Mouse (Mus musculus) cortical plate, adult 2 months (tissue): ENCODE results near the gene Sec24d. TPM values are rescaled to one million over a fixed set of nuclear protein-coding genes. Genes with fewer than 3 reads are reported as not detected.

ENCODE experiments used
- H3K27ac ChIP-seq: fragments of 200-500 bp; 2 replicates; pipeline ENCODE4 v1.5.1; 2012; ENCODE audit warnings: low read length, control low read depth, inconsistent platforms; ENCODE audit not compliant: insufficient read depth
- H3K4me1 ChIP-seq: fragments of 200-500 bp; 2 replicates; pipeline ENCODE4 v1.6.1; 2011; ENCODE audit warnings: low read length; ENCODE audit not compliant: control insufficient read depth, insufficient read depth
- H3K4me3 ChIP-seq: fragments of 200-500 bp; 2 replicates; pipeline ENCODE4 v1.5.1; 2011; ENCODE audit warnings: mild to moderate bottlenecking, low read length, control low read depth; ENCODE audit not compliant: insufficient read depth
- CTCF ChIP-seq: fragments of 200-500 bp; IDR thresholded peaks from 2 replicates; pipeline ENCODE4 v1.5.1; 2011; ENCODE audit warnings: mild to moderate bottlenecking, control low read depth, low read length; ENCODE audit not compliant: insufficient read depth; ENCODE audit errors: extremely low read depth
- POLR2A ChIP-seq: fragments of 200-500 bp; IDR thresholded peaks from 2 replicates; pipeline ENCODE4 v1.6.1; 2011; ENCODE audit warnings: mild to moderate bottlenecking, low read length, control low read depth; ENCODE audit not compliant: insufficient read depth; ENCODE audit errors: extremely low read depth
- polyA plus RNA-seq: library from polyadenylated mRNA; depleted of rRNA; stranded (reverse); fragments of >200 nt; gene quantifications from 2 replicates; pipeline ENCODE4 v1.2.3, GENCODE M21; 2012

The Sec24d gene
- polyA plus RNA-seq, 1 experiment: 8.4 TPM

DNA sequence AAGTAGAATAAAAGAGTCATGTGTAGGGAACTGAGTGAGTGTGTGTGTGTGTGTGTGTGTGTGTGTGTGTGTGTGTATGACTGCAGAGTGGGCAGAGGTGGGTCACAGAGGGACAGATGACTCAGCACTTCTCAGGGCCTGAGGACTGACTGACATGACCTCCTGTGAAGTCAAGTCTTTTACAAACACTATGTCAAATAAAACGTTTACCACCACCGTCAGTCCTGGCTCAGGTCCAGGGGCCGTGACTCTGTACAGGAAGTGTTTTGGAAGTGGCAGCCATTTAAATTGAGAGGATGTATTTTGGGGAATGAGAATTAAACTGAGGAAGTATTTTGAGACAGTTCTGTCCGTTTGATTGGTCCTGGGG is 65.8 kb downstream of the Sec24d start:
- Histone ChIP-seq H3K27ac (no peak overlapping the region), H3K4me1 (no peaks in the 10 kb centered on the region), H3K4me3 (no peak overlapping the region)
- TF ChIP-seq POLR2A: no peak

DNA sequence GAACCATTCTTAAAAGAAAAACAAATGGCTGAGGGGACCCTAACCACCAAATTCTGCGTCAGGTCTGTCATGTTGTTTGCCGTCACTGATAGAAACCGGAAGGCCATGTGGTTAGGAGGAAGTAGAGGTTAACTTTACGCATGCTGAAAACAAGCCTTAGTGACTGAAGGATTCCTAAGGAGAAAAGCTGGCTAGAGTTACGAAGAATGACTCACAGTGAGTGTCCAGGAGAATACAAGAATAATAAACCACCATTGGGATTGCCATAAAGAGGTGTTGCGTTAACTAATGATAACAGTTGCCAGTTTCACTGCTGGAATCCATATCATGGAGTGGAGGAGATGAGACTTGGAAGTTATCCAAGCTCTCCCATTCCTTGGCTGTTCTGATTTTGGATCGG is 67.7 kb downstream of the Sec24d start:
- H3K4me1 ChIP-seq: no peaks in the 10 kb centered on the region
- TF ChIP-seq POLR2A: no peak
- TF ChIP-seq CTCF: no peak
- no peak overlapping the region for H3K4me3 ChIP-seq
- no peak overlapping the region for H3K27ac ChIP-seq

DNA sequence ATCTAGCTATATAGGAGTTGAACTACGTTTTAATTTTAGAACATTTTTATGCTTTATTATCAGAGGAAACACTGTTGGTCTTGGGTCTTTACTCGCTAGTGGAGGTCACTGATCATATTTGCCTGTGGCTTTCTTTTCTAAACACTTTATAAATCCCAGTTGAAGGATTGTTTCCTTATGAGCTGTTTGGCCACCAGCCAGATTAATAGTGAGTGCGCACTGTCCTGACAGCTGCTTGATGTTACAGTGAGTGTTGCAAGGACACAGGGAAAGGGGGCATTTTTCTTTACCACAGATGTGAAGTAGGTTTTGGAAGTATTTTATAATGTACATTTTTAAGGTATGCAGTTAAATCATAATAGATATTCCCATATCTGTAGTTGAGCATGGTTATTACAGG is 68.2 kb downstream of the Sec24d start:
- TF ChIP-seq POLR2A (no peak), CTCF (no peak)
- no peak overlapping the region for H3K27ac ChIP-seq
- no peak overlapping the region for H3K4me3 ChIP-seq
- H3K4me1 ChIP-seq: no peaks in the 10 kb centered on the region

DNA sequence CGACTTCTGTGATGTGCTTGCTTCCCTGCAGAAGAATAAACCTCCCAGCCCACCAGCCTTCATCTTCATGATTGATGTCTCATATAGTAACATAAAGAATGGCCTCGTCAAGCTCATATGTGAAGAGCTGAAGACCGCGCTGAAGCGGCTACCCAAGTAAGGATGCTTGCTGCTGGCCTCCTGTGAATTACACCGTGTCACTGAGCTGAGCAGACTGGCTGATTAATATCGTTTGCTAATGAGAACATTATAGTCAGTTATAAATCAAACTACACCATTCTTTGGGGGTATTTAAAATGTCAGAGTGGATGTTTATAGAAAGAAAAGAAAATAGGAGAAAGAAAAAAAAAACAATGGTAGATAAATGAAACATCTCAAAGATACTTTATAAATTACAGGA is 69.2 kb downstream of the Sec24d start:
- TF ChIP-seq POLR2A (no peak), CTCF (no peak)
- H3K4me1 ChIP-seq: no peaks in the 10 kb centered on the region
- no peak overlapping the region for H3K27ac ChIP-seq
- no peak overlapping the region for H3K4me3 ChIP-seq

DNA sequence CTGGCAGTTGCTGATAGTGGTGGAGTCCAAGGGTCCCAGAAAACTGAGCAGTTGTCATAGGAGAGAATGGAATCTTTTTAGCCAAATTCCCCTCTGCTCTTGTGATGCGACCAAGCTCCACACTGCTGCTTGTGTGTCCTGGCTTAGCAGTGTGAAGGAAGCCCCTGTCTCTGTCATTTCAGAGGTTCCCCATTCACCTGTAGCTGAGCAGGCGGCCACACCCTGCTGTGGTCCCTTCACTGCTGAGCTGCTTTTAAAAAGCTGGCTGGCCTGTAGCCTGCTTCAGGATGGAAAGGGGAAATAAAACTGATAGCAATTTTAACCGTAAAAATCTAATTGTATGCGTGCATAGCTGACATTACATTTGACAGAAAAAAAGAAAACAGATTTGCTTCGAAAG is 69.7 kb downstream of the Sec24d start:
- no peak overlapping the region for H3K4me3 ChIP-seq
- H3K27ac ChIP-seq: no peak overlapping the region
- TF ChIP-seq CTCF: no peak
- no peaks in the 10 kb centered on the region for H3K4me1 ChIP-seq

DNA sequence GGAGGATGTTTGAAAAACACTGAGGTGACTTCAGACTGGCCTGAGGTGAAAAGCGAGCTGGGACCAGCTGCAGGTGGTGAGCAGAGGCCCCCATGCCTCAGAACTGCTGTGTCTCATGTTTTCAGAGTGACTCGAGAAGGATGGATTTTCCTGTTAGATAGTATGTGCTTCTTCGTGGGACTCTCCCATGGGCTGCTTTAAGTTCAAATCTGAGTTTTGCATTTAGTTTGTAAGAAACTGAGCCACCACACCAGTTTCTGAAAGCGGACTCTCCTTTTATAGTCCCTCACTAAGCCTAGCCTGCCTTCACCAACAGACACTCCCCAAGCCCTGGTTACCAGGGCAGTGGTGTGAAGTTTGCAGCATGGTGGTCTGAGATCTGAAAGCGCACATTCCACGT is 70.6 kb downstream of the Sec24d start:
- no peaks in the 10 kb centered on the region for H3K4me1 ChIP-seq
- TF ChIP-seq POLR2A (no peak), CTCF (no peak)
- no peak overlapping the region for H3K27ac ChIP-seq
- no peak overlapping the region for H3K4me3 ChIP-seq

DNA sequence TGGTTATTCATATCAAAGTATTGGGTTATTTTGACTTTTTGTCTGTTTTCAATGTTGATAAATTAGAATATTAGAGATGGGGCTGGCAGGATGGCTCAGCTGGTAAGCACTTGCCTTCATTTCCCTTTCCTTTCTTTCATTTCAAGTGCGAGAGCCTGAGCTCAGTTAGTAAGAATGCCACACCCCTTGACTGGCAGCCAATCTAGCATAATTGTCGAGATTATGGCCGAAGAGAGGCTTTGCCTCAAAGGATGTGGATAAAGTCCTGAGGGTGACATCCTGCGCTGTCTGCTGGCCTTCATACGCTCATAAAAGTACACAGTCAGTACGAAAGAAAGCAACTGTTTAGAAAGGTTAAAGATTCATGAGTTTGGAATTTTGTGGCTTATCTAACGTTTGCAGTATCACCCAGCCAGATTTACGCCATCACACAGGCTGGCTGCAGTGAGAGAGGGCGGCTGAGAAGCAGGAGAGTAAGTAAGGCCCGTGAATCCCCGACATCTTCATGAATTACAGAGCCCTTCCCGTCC is 71.5 kb downstream of the Sec24d start:
- Histone ChIP-seq H3K4me1 (no peaks in the 10 kb centered on the region), H3K27ac (no peak overlapping the region), H3K4me3 (no peak overlapping the region)
- TF ChIP-seq POLR2A (no peak), CTCF (no peak)

DNA sequence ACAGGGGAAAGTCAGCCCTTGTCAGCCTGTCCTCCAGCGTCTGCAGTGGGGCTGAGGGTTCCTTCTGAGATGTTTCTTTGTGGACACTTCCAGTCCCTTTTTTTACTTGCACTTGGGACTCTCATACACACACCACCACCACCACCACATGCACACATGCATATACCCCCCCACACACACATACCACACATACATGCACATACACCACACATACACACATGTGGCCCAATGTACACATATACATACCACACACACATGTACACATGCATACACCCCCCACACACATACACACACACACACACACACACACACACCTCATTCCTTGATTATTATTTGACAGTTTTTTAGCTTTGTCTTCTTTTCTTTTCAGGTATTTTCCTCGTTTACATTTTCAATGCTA is 73.8 kb downstream of the Sec24d start:
- H3K4me3 ChIP-seq: no peak overlapping the region
- H3K4me1 ChIP-seq: no peaks in the 10 kb centered on the region
- no peak for TF ChIP-seq CTCF
- no peak for TF ChIP-seq POLR2A
- H3K27ac ChIP-seq: no peak overlapping the region

DNA sequence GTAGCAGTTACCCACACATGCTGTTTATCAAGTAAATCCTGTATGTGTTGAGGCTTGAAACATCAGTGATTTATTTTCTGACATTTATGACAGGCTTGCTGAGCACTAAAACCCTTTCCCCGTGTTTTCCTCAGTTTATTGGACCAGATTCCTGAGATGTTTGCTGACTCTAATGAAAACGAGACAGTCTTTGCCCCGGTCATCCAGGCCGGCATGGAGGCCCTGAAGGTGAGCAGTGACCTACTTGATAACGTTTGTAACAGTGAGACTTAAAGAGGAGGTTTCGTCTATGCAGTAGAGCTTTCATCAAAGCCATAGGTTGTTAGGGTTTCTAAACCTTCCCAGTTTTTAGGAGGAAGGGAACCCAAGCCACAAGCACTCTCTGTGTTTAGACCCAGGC is 76.4 kb downstream of the Sec24d start:
- TF ChIP-seq CTCF (no peak), POLR2A (no peak)
- no peak overlapping the region for H3K27ac ChIP-seq
- H3K4me3 ChIP-seq: no peak overlapping the region
- peaks cover 1% of the 10 kb centered on the region; the same call in 1 of the 2 replicates for H3K4me1 ChIP-seq

DNA sequence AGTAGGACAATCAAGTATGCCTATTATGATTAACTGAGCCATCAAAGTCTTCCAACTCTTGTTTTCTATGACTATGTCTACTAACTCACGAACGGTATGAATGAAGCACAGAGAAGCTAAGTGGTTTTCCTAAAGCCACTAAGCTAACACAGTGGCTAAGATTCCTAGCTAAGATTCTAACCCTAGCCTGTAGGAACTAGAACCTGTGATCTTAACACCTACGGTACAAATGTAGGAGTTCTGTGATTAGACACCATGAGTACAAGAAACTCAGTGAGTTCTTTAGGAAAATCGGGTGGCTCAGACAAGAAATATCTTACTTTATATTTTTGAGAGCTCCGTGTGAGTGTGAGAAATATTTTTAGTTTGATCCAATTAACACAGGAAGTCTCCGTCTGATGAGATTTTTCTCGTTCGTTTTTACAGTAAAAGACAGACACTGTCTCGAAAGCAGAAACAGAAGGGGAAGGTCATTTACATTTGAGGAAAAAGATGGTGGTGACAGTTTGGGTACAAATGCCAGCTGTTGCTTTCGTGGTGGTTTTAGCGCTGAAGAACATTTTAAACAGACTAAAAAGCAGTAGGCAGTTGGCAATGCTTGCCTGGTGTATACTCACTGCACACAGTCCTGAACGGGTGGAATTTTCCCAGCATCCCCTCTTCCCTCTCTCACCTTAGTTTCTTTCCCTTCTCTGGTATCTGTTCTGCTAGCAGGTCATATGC is 81.0 kb downstream of the Sec24d start:
- H3K27ac ChIP-seq: no peak overlapping the region

DNA sequence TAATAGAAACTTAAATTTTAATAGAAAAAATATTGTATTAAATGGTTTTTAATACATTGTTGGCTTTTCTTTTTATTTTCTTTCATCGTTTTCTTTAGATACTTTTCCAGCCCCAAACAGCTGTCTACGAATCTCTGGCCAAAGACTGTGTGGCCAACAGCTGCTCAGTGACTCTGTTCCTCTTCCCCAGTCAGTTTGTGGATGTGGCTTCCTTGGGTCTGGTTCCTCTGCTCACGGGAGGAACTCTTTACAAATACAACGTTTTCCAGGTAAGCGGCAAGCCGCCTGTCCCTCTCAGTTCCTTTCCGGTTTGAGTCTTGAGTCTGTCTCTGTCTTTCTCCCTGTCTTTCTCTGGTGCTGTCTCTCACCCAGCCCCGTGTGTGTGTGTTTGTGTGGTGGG is 83.3 kb downstream of the Sec24d start:
- no peak overlapping the region for H3K27ac ChIP-seq
- H3K4me1 ChIP-seq: peaks cover 1% of the 10 kb centered on the region; the same call in 1 of the 2 replicates
- TF ChIP-seq CTCF (no peak), POLR2A (no peak)
- no peak overlapping the region for H3K4me3 ChIP-seq

More for the DNA sequence above, 81.0 kb downstream of the Sec24d start:
- Histone ChIP-seq H3K4me3 (no peak overlapping the region), H3K4me1 (peaks cover 1% of the 10 kb centered on the region; the same call in 1 of the 2 replicates)
- TF ChIP-seq CTCF (no peak), POLR2A (no peak)
